Mouse (Mus musculus) intestine, embryonic 14.5 days (tissue): Measurements from ENCODE around the gene Camk2d. TPM values are rescaled to one million over a fixed set of nuclear protein-coding genes. Genes with fewer than 3 reads are reported as not detected.

Experiments
- ATAC-seq: fragments of 200-750 bp; cut with Nextera tagmentation; replicated peaks from 2 replicates; pipeline ENCODE4 v1.8.0; 2017; ENCODE audit warnings: low read depth, moderate number of reproducible peaks, moderate TSS enrichment, moderate library complexity; ENCODE audit not compliant: low FRiP score, low TSS enrichment
- DNase-seq: peaks from one replicate; pipeline ENCODE4 v3.0.0-alpha.2; 2018; ENCODE audit warnings: low spot score
- H3K27ac ChIP-seq: fragments of 300-500 bp; sonication (generic); 2 replicates; pipeline ENCODE4 v1.5.1; 2014; ENCODE audit warnings: low read depth, mild to moderate bottlenecking, control low read depth
- H3K27me3 ChIP-seq: fragments of 300-500 bp; sonication (generic); replicated peaks from 2 replicates; pipeline ENCODE4 v1.6.1; 2014; ENCODE audit warnings: low read length, control low read depth; ENCODE audit not compliant: control insufficient read depth, insufficient read depth
- H3K36me3 ChIP-seq: fragments of 300-500 bp; sonication (generic); 2 replicates; pipeline ENCODE4 v1.6.1; 2014; ENCODE audit warnings: low read length, control low read depth; ENCODE audit not compliant: control insufficient read depth, insufficient read depth
- H3K4me1 ChIP-seq: fragments of 300-500 bp; sonication (generic); replicated peaks from 2 replicates; pipeline ENCODE4 v1.6.1; 2014; ENCODE audit warnings: low read length, control low read depth, mixed read lengths; ENCODE audit not compliant: control insufficient read depth, insufficient read depth
- H3K4me2 ChIP-seq: fragments of 300-500 bp; sonication (generic); 2 replicates; pipeline ENCODE4 v1.6.1; 2014; ENCODE audit warnings: low read length
- H3K4me3 ChIP-seq: fragments of 300-500 bp; sonication (generic); 2 replicates; pipeline ENCODE4 v1.5.1; 2014; ENCODE audit warnings: low read depth, low read length, control low read depth, mixed read lengths
- H3K9ac ChIP-seq: fragments of 300-500 bp; sonication (generic); 2 replicates; pipeline ENCODE4 v1.6.1; 2014; ENCODE audit warnings: mild to moderate bottlenecking, low read length
- H3K9me3 ChIP-seq: fragments of 300-500 bp; sonication (generic); 2 replicates; pipeline ENCODE4 v1.6.1; 2016; ENCODE audit warnings: low read length, control low read depth; ENCODE audit not compliant: control insufficient read depth
- WGBS: fragments of 180-500 bp; shearing (Covaris S2); extraction: QIAGEN DNeasy Blood & Tissue Kit; methylation state at CpG from one replicate; pipeline ENCODE4 v1.1.7; 2014; 5-methylcytosine and 5-hydroxymethylcytosine counted together
- polyA plus RNA-seq: library from polyadenylated mRNA; unstranded; fragments of >200 nt; fragmentation: Nextera tagmentation; extraction: Ambion mirVana; gene quantifications from 2 replicates; pipeline ENCODE4 v1.2.1, GENCODE M21; 2014

The Camk2d gene
- polyA plus RNA-seq, 1 experiment from 2014 or later, result 47.0 TPM

DNA sequence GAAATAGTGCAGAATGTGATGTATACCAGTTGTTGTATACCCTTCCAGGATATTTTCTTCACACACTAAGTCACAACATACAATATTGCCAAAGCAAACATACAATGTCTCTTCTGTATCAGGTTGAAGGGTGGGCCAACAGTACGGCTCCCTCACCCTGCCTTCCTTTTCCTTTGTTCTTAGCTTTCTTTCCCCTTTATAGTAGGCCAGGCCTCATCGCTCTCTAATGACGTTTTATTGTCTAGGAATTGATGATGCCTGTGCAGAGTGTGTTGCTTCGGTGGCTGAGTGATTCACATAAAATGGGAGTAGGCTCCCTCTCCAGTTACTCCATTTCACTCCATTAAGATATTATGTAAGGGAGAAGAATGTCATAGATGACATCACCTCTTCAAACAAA is 290.5 kb downstream of the Camk2d start:
- Histone ChIP-seq H3K4me3 (no peak overlapping the region), H3K36me3 (no peaks in the 10 kb centered on the region), H3K9me3 (no peaks in the 10 kb centered on the region), H3K27me3 (no peaks in the 10 kb centered on the region), H3K9ac (no peak overlapping the region), H3K4me2 (no peak overlapping the region), H3K27ac (no peak overlapping the region), H3K4me1 (no peaks in the 10 kb centered on the region)
- DNase-seq, result no peak
- 83% methylated on average over 4 of the region's 4 CpGs for WGBS
- no peak for ATAC-seq

Other genes starting within 250 kb of the Camk2d start
- gene Arsj, start 232.6 kb upstream of the Camk2d start, polyA plus RNA-seq, result 1.3 and 1.5 TPM in 2 replicates